Mouse (Mus musculus): ENCODE measurements around the gene Rfxank.

Gene Rfxank

GRCm38 (mm10) chr8:70112401-70113016 is 26.4 kb downstream of the Rfxank start:
- no peak for DNase-seq (ENCODE audit: extremely low read depth, insufficient read length, low spot score)

- no peak for DNase-seq (ENCODE audit: extremely low read depth, insufficient read length, low spot score)
These were observed 27.7 kb downstream of the Rfxank start for GRCm38 (mm10) chr8:70111192-70111795.

GRCm38 (mm10) chr8:70110451-70110850 is 28.5 kb downstream of the Rfxank start:
- no peak for DNase-seq (ENCODE audit: extremely low read depth, insufficient read length, low spot score)

GRCm38 (mm10) chr8:70104922-70105321 is 34.0 kb downstream of the Rfxank start:
- DNase-seq (ENCODE audit: extremely low read depth, insufficient read length, low spot score), result no peak

- DNase-seq (ENCODE audit: extremely low read depth, insufficient read length, low spot score), result no peak
These were observed 34.4 kb downstream of the Rfxank start for GRCm38 (mm10) chr8:70104506-70104905.

GRCm38 (mm10) chr8:70100241-70100640 is 38.7 kb downstream of the Rfxank start:
- DNase-seq (ENCODE audit: extremely low read depth, insufficient read length, low spot score), result no peak

GRCm38 (mm10) chr8:70099276-70099675 is 39.7 kb downstream of the Rfxank start:
- no peak for DNase-seq (ENCODE audit: extremely low read depth, insufficient read length, low spot score)

- DNase-seq (ENCODE audit: extremely low read depth, insufficient read length, low spot score), result no peak
These were observed 46.2 kb downstream of the Rfxank start for GRCm38 (mm10) chr8:70092786-70093185.

GRCm38 (mm10) chr8:70089296-70089960 is 49.5 kb downstream of the Rfxank start:
- no peak for DNase-seq (ENCODE audit: extremely low read depth, insufficient read length, low spot score)

GRCm38 (mm10) chr8:70087836-70088650 is 50.9 kb downstream of the Rfxank start:
- DNase-seq (ENCODE audit: extremely low read depth, insufficient read length, low spot score), result no peak

- no peak for DNase-seq (ENCODE audit: extremely low read depth, insufficient read length, low spot score)
These were observed 51.7 kb downstream of the Rfxank start for GRCm38 (mm10) chr8:70087237-70087636.

- no peak for DNase-seq (ENCODE audit: extremely low read depth, insufficient read length, low spot score)
These were observed 52.8 kb downstream of the Rfxank start for GRCm38 (mm10) chr8:70086151-70086550.

GRCm38 (mm10) chr8:70084191-70085065 is 54.5 kb downstream of the Rfxank start:
- no peak for DNase-seq (ENCODE audit: extremely low read depth, insufficient read length, low spot score)

- DNase-seq (ENCODE audit: extremely low read depth, insufficient read length, low spot score), result no peak
These were observed 55.7 kb downstream of the Rfxank start, which contains the start of gene Hapln4 for GRCm38 (mm10) chr8:70083285-70083684. TSS of gene Hapln4 (plus strand) at chr8:70083457.

- DNase-seq (ENCODE audit: extremely low read depth, insufficient read length, low spot score), result no peak
These were observed 57.0 kb downstream of the Rfxank start for GRCm38 (mm10) chr8:70081976-70082375.
